In the genomic region with DNA sequence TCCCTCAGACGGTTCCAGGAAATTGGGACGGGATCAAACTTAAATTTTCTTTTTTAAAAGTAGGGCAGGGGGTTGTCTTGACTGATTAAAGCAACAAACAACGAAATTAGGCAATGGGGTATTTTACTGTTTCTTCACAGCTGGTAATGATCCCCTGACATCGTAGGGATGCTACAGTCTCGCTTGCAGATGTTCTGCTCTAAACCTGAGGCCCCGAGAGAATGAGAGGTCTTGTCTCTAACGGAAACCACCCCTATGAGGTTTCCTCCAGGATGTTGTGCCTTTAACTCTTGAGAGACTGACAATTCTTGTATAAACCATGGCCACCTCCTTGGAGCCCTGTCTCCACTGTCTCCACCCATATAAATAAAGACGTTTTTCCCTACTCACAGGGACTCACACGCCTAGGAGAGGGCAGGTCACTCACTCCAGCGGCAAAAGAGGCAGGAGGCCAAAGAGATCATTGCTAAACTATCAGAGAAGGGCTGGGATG, we compare ENCODE assay signal across 8 mouse cellular contexts. TPM values are rescaled to one million over a fixed set of nuclear protein-coding genes. Genes with fewer than 3 reads are reported as not detected.
DNase-seq lines count a peak whose midpoint lies in the region; ATAC-seq and TF ChIP-seq lines count a peak whose summit lies in the region.

Gene Stn1, minus strand, starts transcription at position 208 of the 493 bp plus-strand sequence.

- TF ChIP-seq CTCF in testis, adult 2 months (IDR thresholded peaks at IDR 0.05; ENCODE audit: control insufficient read depth, insufficient read depth, insufficient replicate concordance, low read depth, low read length), result no peak

- H3K27me3 ChIP-seq in testis, adult 2 months (ENCODE audit: control insufficient read depth, insufficient read depth, low read length), result no peaks in the 10 kb centered on the region
- no peaks in the 10 kb centered on the region for H3K27me3 ChIP-seq in embryonic facial prominence, embryonic 13.5 days
- H3K27me3 ChIP-seq in limb, embryonic 13.5 days, result peaks cover 15% of the 10 kb centered on the region
- H3K27me3 ChIP-seq in midbrain, embryonic 15.5 days (replicated peaks), result no peaks in the 10 kb centered on the region

- WGBS in embryonic facial prominence, embryonic 13.5 days, result 4% methylated on average over 10 of the region's 10 CpGs
- 2% methylated on average over 10 of the region's 10 CpGs for WGBS in limb, embryonic 13.5 days
- WGBS in midbrain, embryonic 15.5 days, result 3% methylated on average over 10 of the region's 10 CpGs

- no peak for DNase-seq in testis, postnatal 10 days (ENCODE audit: low spot score)
- DNase-seq in heart, postnatal 4 days, result peak; percentile 35
- DNase-seq in urinary bladder, postnatal 4 days (ENCODE audit: low spot score in 2 of 2), result no peak
- no peak for DNase-seq in kidney, adult 11 months

- H3K27ac ChIP-seq in testis, adult 2 months (ENCODE audit: control insufficient read depth, insufficient read depth, low read depth, low read length), result peak within 1 kb of the TSS; percentile 63
- peak within 1 kb of the TSS; percentile 91 for H3K27ac ChIP-seq in embryonic facial prominence, embryonic 13.5 days
- H3K27ac ChIP-seq in limb, embryonic 13.5 days, result peak within 1 kb of the TSS; percentile 87
- H3K27ac ChIP-seq in midbrain, embryonic 15.5 days, result peak within 1 kb of the TSS; percentile 73

- no peaks in the 10 kb centered on the region for H3K9me3 ChIP-seq in embryonic facial prominence, embryonic 13.5 days
- no peaks in the 10 kb centered on the region for H3K9me3 ChIP-seq in limb, embryonic 13.5 days
- no peaks in the 10 kb centered on the region for H3K9me3 ChIP-seq in midbrain, embryonic 15.5 days

- peaks cover 7% of the 10 kb centered on the region for H3K4me1 ChIP-seq in testis, adult 2 months (ENCODE audit: control insufficient read depth, insufficient read depth, low read length)
- peaks cover 37% of the 10 kb centered on the region for H3K4me1 ChIP-seq in embryonic facial prominence, embryonic 13.5 days
- peaks cover 42% of the 10 kb centered on the region for H3K4me1 ChIP-seq in limb, embryonic 13.5 days
- H3K4me1 ChIP-seq in midbrain, embryonic 15.5 days, result peaks cover 12% of the 10 kb centered on the region

- peak within 1 kb of the TSS; percentile 90 for H3K4me3 ChIP-seq in testis, adult 2 months (ENCODE audit: control insufficient read depth, low read depth, low read length)
- peak within 1 kb of the TSS; percentile 57 for H3K4me3 ChIP-seq in embryonic facial prominence, embryonic 13.5 days
- peak within 1 kb of the TSS; percentile 61 for H3K4me3 ChIP-seq in limb, embryonic 13.5 days
- peak within 1 kb of the TSS; percentile 51 for H3K4me3 ChIP-seq in midbrain, embryonic 15.5 days

- peak within 1 kb of the TSS; percentile 83 for H3K4me2 ChIP-seq in embryonic facial prominence, embryonic 13.5 days
- H3K4me2 ChIP-seq in limb, embryonic 13.5 days (replicated peaks), result peak within 1 kb of the TSS; percentile 78
- peak within 1 kb of the TSS; percentile 69 for H3K4me2 ChIP-seq in midbrain, embryonic 15.5 days

- TF ChIP-seq POLR2A in testis, adult 2 months (IDR thresholded peaks at IDR 0.05; ENCODE audit: control insufficient read depth, low read depth, low read length), result no peak

- H3K9ac ChIP-seq in embryonic facial prominence, embryonic 13.5 days, result peak within 1 kb of the TSS; percentile 78
- H3K9ac ChIP-seq in limb, embryonic 13.5 days, result peak within 1 kb of the TSS; percentile 75
- H3K9ac ChIP-seq in midbrain, embryonic 15.5 days, result peak within 1 kb of the TSS; percentile 49

- ATAC-seq in embryonic facial prominence, embryonic 13.5 days (ENCODE audit: insufficient number of reproducible peaks, insufficient read depth, low FRiP score, low TSS enrichment, low read depth), result no peak
- ATAC-seq in limb, embryonic 13.5 days (ENCODE audit: low FRiP score, low read depth), result peak; percentile 20; the same call in 1 of the 2 replicates
- ATAC-seq in midbrain, embryonic 15.5 days (replicated peaks), result peak; percentile 66

- H3K36me3 ChIP-seq in testis, adult 2 months (ENCODE audit: control insufficient read depth, insufficient read depth, low read length), result no peaks in the 10 kb centered on the region
- peaks cover 15% of the 10 kb centered on the region for H3K36me3 ChIP-seq in embryonic facial prominence, embryonic 13.5 days
- H3K36me3 ChIP-seq in limb, embryonic 13.5 days, result peaks cover 10% of the 10 kb centered on the region
- no peaks in the 10 kb centered on the region for H3K36me3 ChIP-seq in midbrain, embryonic 15.5 days (replicated peaks)

RNA-seq across cellular contexts. Expression of gene Stn1, which starts in this region (rescaled TPM):
- 19.6 and 27.2 TPM in 2 replicates for polyA plus RNA-seq in testis, adult 2 months (2012; rRNA removed)
- 58.2 and 59.5 TPM in 2 replicates for polyA plus RNA-seq in embryonic facial prominence, embryonic 13.5 days (2015; fragmentation: Nextera tagmentation; extraction: Ambion mirVana)
- 10 to 100 TPM; 23.1 to 26.3 TPM for total RNA-seq in heart, postnatal 4 days (2021)
- polyA plus RNA-seq in limb, embryonic 13.5 days (2015; fragmentation: Nextera tagmentation; extraction: Ambion mirVana), result 55.5 and 58.0 TPM in 2 replicates
- polyA plus RNA-seq in midbrain, embryonic 15.5 days (2015; fragmentation: Nextera tagmentation; extraction: Ambion mirVana), result 28.3 and 30.8 TPM in 2 replicates
